In genomic region chr6:52584383-52584782, GRCm38 (mm10) we compare ENCODE assay signal across 10 mouse cellular contexts. TPM values are rescaled to one million over a fixed set of nuclear protein-coding genes. Genes with fewer than 3 reads are reported as not detected.
DNase-seq lines count a peak whose midpoint lies in the region; ATAC-seq and TF ChIP-seq lines count a peak whose summit lies in the region.
"Had no signal": no experiment of that assay in that cellular context is flagged by ENCODE, and none has a peak within 500 bp of the region (broad histone marks: within the 10 kb centered on the region; RNA-seq: fewer than 3 reads in every experiment).

No protein-coding gene starts in this region.

- H3K27me3 ChIP-seq in intestine, embryonic 15.5 days (replicated peaks), result no peaks in the 10 kb centered on the region
- H3K27me3 ChIP-seq in intestine, embryonic 16.5 days (replicated peaks; ENCODE audit: control insufficient read depth, insufficient read depth, low read length), result no peaks in the 10 kb centered on the region
- no peaks in the 10 kb centered on the region for H3K27me3 ChIP-seq in embryonic facial prominence, embryonic 12.5 days
- no peaks in the 10 kb centered on the region for H3K27me3 ChIP-seq in heart, adult 2 months (ENCODE audit: control insufficient read depth, insufficient read depth, low read length)
- H3K27me3 ChIP-seq in lung, embryonic 16.5 days (ENCODE audit: control insufficient read depth, insufficient read depth, low read depth, low read length), result no peaks in the 10 kb centered on the region
- H3K27me3 ChIP-seq: megakaryocyte, embryonic 14.5 days had no signal

- no peaks in the 10 kb centered on the region for H3K9me3 ChIP-seq in intestine, embryonic 15.5 days
- H3K9me3 ChIP-seq in intestine, embryonic 16.5 days (ENCODE audit: control insufficient read depth, low read length), result no peaks in the 10 kb centered on the region
- H3K9me3 ChIP-seq in embryonic facial prominence, embryonic 12.5 days, result no peaks in the 10 kb centered on the region
- H3K9me3 ChIP-seq in lung, embryonic 16.5 days (ENCODE audit: control insufficient read depth, low read length), result no peaks in the 10 kb centered on the region
- H3K9me3 ChIP-seq: G1E; megakaryocyte, embryonic 14.5 days had no signal

- intact Hi-C loops in heart, adult 2 months (cut with DNase I), result no loop called here

- no peaks in the 10 kb centered on the region for H3K36me3 ChIP-seq in intestine, embryonic 15.5 days
- H3K36me3 ChIP-seq in intestine, embryonic 16.5 days (ENCODE audit: control insufficient read depth, insufficient read depth, low read length), result no peaks in the 10 kb centered on the region
- peaks cover 12% of the 10 kb centered on the region; the same call in 1 of the 2 replicates for H3K36me3 ChIP-seq in embryonic facial prominence, embryonic 12.5 days
- H3K36me3 ChIP-seq in heart, adult 2 months (ENCODE audit: control insufficient read depth, insufficient read depth, low read length), result no peaks in the 10 kb centered on the region
- H3K36me3 ChIP-seq in lung, embryonic 16.5 days (ENCODE audit: control insufficient read depth, insufficient read depth, low read length), result no peaks in the 10 kb centered on the region

- no peak overlapping the region for H3K27ac ChIP-seq in intestine, embryonic 15.5 days
- H3K27ac ChIP-seq in intestine, embryonic 16.5 days (ENCODE audit: low read length), result no peak overlapping the region
- H3K27ac ChIP-seq in embryonic facial prominence, embryonic 12.5 days, result no peak overlapping the region
- no peak overlapping the region for H3K27ac ChIP-seq in heart, adult 2 months
- H3K27ac ChIP-seq in lung, embryonic 16.5 days (ENCODE audit: low read length), result no peak overlapping the region

- peak; percentile 55 to 62 for DNase-seq in heart, adult 2 months
- peak; percentile 9 to 37 for DNase-seq in kidney, postnatal 36 days
- peak; percentile 20 to 32 for DNase-seq in right cerebral cortex, adult 2 months (ENCODE audit: low spot score in 2 of 2)
- no peak for DNase-seq in ovary, adult 18-20 months (ENCODE audit: low spot score)

- 0 out of 2 replicates have a peak, but pooled peaks have one; percentile 39 for ATAC-seq in intestine, embryonic 15.5 days
- no peak for ATAC-seq in intestine, embryonic 16.5 days
- peak; percentile 47; the same call in 1 of the 2 replicates for ATAC-seq in embryonic facial prominence, embryonic 12.5 days (ENCODE audit: insufficient number of reproducible peaks, insufficient read depth, low FRiP score, low TSS enrichment)
- ATAC-seq in lung, embryonic 16.5 days (ENCODE audit: low read depth), result peak; percentile 88

- peaks cover 4% of the 10 kb centered on the region for H3K4me1 ChIP-seq in intestine, embryonic 15.5 days (replicated peaks)
- H3K4me1 ChIP-seq in intestine, embryonic 16.5 days (ENCODE audit: control insufficient read depth, insufficient read depth, low read length), result no peaks in the 10 kb centered on the region
- H3K4me1 ChIP-seq in embryonic facial prominence, embryonic 12.5 days, result no peaks in the 10 kb centered on the region
- peaks cover 2% of the 10 kb centered on the region for H3K4me1 ChIP-seq in heart, adult 2 months (ENCODE audit: control insufficient read depth, insufficient read depth, low read length)
- H3K4me1 ChIP-seq in lung, embryonic 16.5 days (replicated peaks; ENCODE audit: control insufficient read depth, insufficient read depth, low read length), result peaks cover 3% of the 10 kb centered on the region; the same call in 1 of the 2 replicates

- no peak for TF ChIP-seq POLR2A in heart, adult 2 months (IDR thresholded peaks at IDR 0.05; ENCODE audit: insufficient read depth, low read depth, low read length)

- TF ChIP-seq CTCF in heart, adult 2 months (IDR thresholded peaks at IDR 0.05), result peak; percentile 19; the same call in 1 of the 2 replicates

- H3K4me3 ChIP-seq in intestine, embryonic 15.5 days (replicated peaks), result no peak overlapping the region
- H3K4me3 ChIP-seq in intestine, embryonic 16.5 days (ENCODE audit: low read length), result no peak overlapping the region
- no peak overlapping the region for H3K4me3 ChIP-seq in embryonic facial prominence, embryonic 12.5 days
- no peak overlapping the region for H3K4me3 ChIP-seq in heart, adult 2 months
- H3K4me3 ChIP-seq in lung, embryonic 16.5 days (ENCODE audit: low read length), result no peak overlapping the region
- H3K4me3 ChIP-seq: megakaryocyte, embryonic 14.5 days had no signal

- TF ChIP-seq EP300 in heart, adult 2 months (IDR thresholded peaks at IDR 0.05; ENCODE audit: insufficient read depth, low read depth, low read length), result no peak

- no peak overlapping the region for H3K9ac ChIP-seq in intestine, embryonic 15.5 days
- no peak overlapping the region for H3K9ac ChIP-seq in intestine, embryonic 16.5 days (ENCODE audit: low read depth, low read length)
- no peak overlapping the region for H3K9ac ChIP-seq in embryonic facial prominence, embryonic 12.5 days
- H3K9ac ChIP-seq in heart, adult 2 months (ENCODE audit: low read depth, low read length), result no peak overlapping the region
- H3K9ac ChIP-seq in lung, embryonic 16.5 days (ENCODE audit: low read length), result no peak overlapping the region

- no peaks in the 10 kb centered on the region; the same call in 1 of the 2 replicates for H3K79me2 ChIP-seq in heart, adult 2 months (replicated peaks; ENCODE audit: control insufficient read depth, insufficient read depth, low read length)

- no peak overlapping the region for H3K4me2 ChIP-seq in intestine, embryonic 15.5 days (replicated peaks)
- no peak overlapping the region for H3K4me2 ChIP-seq in intestine, embryonic 16.5 days (ENCODE audit: low read depth, low read length)
- H3K4me2 ChIP-seq in embryonic facial prominence, embryonic 12.5 days (replicated peaks), result no peak overlapping the region
- H3K4me2 ChIP-seq in lung, embryonic 16.5 days (ENCODE audit: low read depth, low read length), result no peak overlapping the region

- WGBS in intestine, embryonic 15.5 days, result 29% methylated on average over 8 of the region's 8 CpGs
- 37% methylated on average over 8 of the region's 8 CpGs for WGBS in intestine, embryonic 16.5 days
- WGBS in embryonic facial prominence, embryonic 12.5 days, result 31% methylated on average over 8 of the region's 8 CpGs
- WGBS in heart, adult 2 months, result 36% methylated on average over 8 of the region's 8 CpGs
- 18% methylated on average over 8 of the region's 8 CpGs for WGBS in lung, embryonic 16.5 days

RNA-seq across cellular contexts. Expression of gene Hibadh, which starts 55.8 kb away (rescaled TPM):
- polyA plus RNA-seq in intestine, embryonic 15.5 days (2015; fragmentation: Nextera tagmentation; extraction: Ambion mirVana), result 135 and 137 TPM in 2 replicates
- 148 and 151 TPM in 2 replicates for polyA plus RNA-seq in intestine, embryonic 16.5 days (2015; fragmentation: Nextera tagmentation; extraction: Ambion mirVana)
- 77.1 and 79.8 TPM in 2 replicates for polyA plus RNA-seq in embryonic facial prominence, embryonic 12.5 days (2016; fragmentation: Nextera tagmentation; extraction: Ambion mirVana)
- 100 to 1,000 TPM; 218 to 263 TPM for total RNA-seq in heart, adult 2 months (2021)
- polyA plus RNA-seq in heart, adult 2 months (2012; rRNA removed), result 170 and 260 TPM in 2 replicates
- 107 and 111 TPM in 2 replicates for polyA plus RNA-seq in lung, embryonic 16.5 days (2015; fragmentation: Nextera tagmentation; extraction: Ambion mirVana)
